Mouse (Mus musculus): ENCODE measurements around the gene Rspo1. TPM values are rescaled to one million over a fixed set of nuclear protein-coding genes. Genes with fewer than 3 reads are reported as not detected.
"Not testable (repeated sequence)": the region's sequence is repeated elsewhere in the genome, so short reads cannot be mapped to it uniquely, and the experiment has no call there.

Rspo1 gene
- total RNA-seq (2021) = 1 to 10 TPM; 3.1 to 3.6 TPM

DNA sequence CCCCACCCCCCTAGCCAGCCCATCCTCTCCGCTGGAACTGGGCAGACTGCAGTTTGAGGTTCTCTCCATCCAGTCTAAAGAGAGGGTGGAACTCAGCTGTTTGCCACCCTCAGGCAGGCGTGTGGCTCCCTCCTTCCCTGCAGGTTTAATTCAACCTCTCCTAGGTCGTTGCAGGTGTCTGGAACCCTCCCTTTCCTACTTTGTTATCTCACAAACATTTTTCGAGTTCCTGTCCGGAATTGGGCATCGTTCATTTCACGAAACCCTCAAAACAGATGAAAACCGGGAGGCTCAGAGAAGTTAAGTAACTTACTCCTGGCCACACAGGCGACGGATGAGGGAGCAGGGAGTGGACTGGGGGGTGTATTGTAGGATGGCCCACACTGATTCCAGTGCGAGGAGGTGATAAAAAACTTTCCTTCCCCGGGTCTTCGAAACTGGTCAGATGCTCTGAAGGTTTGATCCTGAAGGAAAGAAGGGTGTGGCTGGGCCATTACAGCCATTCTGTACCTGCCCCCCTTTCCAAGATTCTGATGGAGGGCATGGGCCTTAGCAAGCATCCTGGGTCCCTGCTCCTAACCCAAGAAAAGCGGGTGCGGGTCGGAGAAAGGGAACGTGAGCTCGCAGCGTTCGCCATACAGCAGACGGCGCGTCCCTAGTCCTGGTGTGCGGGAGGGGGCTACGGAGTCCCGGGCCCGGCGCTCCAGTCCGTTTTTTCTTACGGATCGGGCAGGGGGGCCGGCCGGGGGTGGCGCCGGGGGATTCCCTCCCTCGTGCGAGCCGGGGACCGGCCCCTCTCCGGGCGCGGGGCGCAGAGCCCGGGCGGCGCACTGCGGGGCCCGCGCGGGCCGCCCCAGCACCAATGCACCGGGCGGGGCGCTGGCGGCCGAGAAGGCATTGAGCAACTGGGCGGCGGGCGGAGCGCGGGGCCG is at the start of gene Rspo1:
Rspo1 (plus strand) TSS at position 760 of the 932 bp plus-strand sequence.
- no peak for DNase-seq (ENCODE audit: low spot score)
- intact Hi-C loops (cut with DNase I) = no loop called here

DNA sequence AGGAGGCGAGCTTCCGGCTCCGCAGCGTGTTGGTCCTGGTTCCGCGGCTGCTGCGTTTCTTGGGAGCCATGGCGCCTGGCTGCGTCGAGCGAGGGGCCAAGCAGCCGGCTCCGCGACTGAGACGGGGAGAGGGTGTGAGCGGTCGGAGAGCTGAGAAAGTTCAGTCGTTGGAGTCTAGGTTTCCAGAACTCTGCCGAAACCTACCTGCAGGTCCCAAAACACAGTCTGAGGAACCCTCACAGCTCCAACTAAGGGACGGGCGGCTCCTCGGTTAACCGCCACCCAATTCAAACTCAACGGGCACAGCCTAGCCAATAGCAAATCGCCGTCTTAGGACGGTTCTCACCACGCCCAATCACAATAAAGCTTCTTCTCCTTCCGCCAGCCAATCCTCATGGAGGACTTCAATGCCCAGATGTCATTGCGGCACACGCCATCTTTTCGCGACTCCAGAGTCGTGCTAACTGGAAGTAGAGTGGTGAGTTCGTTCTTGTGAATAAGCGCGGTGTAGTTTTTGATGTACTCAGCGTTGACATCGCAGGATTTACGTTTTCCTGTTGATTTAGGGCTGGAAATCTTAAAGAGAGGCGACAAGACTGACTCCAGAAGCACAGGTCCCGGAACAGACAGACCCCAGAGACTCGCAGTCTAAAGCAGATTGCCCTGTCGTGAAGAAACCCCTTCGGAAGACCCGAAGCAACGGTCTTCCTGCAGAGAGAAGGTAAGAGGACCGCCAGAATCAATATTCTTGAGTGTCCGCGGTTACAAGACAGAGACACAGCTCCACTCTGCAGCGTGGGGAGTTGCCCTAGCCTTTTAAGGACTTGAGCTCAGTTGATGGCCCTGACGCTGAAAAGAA is 49.4 kb upstream of the Rspo1 start, which contains the start of gene 9930104L06Rik:
9930104L06Rik (plus strand) TSS at position 436 of the 859 bp plus-strand sequence.
- intact Hi-C loops (cut with DNase I) = loop anchor here (5.0 kb wide), 1 partner anchor 75 kb away; the partner anchor contains the start of gene Maneal
- peak; percentile 89 for DNase-seq (ENCODE audit: low spot score)

DNA sequence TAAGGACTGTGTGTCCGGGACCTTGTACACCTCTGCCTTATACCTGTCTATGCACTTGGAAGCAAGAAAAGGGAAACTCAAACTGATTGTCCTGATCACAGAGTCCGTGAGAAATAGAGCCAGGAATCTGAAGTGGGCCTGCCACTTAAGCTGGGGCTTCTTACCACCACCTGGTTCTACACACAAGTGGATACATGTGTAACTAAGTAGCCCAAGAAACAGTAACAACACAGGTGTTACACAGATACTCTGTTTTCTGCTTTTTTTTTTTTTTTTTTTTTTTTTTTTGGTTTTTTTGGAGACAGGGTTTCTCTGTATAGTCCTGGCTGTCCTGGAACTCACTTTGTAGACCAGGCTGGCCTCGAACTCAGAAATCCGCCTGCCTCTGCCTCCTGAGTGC is 47.0 kb upstream of the Rspo1 start, which contains the start of gene Cdca8:
Cdca8 (minus strand) TSS at position 101 of the 400 bp plus-strand sequence.
- intact Hi-C loops (cut with DNase I) = loop anchor here (5.0 kb wide), 1 partner anchor 77 kb away; the partner anchor contains the start of gene Maneal

DNA sequence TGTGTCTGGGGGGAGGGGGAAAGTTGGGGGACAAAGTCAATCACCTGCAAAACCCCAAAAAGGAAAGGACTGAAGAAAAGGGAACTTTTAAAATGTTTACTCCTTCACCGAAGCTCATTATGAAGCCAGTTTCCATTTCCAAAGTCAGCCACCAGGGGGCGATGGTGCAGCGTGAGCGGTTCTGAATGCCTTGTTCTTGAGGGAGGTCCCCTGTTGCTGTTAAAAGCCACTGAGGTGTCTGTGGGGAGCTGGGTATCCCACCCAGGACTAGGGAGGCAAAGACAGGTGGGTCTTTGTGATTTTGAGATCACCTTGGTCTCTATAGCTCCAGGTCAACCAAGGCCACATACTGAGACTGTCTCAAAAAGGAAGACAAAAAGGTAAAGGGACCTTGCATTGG is 43.2 kb upstream of the Rspo1 start:
- no peak for DNase-seq (ENCODE audit: low spot score)
- intact Hi-C loops (cut with DNase I) = loop anchor here (1.0 kb wide), 2 partner anchors 116 to 156 kb away; no protein-coding TSS in a partner anchor

More for the DNA sequence above, 47.0 kb upstream of the Rspo1 start, which contains the start of gene Cdca8:
- not testable (repeated sequence) for DNase-seq (ENCODE audit: low spot score)

DNA sequence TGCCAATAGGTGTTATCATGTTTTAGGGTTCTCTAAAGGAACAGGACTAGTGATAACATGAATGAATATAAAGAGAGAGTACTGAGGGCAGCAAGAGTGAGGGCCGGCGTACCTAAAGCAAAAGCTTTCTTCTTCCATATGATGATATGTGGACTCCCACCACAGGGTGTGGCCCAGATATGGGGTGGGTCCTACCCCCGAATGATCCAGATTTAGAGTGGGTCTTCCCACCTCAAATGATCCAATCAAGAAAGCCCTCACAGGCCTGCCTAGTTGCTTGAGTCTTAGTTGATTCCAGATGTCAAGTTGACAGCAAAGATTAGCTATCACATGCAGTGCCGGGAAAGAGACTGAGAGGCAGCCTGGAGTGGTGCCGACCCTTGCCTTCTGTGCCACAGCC is 42.4 kb upstream of the Rspo1 start:
- intact Hi-C loops (cut with DNase I) = loop anchor here (1.0 kb wide), 2 partner anchors 116 to 156 kb away; no protein-coding TSS in a partner anchor
- no peak for DNase-seq (ENCODE audit: low spot score)

DNA sequence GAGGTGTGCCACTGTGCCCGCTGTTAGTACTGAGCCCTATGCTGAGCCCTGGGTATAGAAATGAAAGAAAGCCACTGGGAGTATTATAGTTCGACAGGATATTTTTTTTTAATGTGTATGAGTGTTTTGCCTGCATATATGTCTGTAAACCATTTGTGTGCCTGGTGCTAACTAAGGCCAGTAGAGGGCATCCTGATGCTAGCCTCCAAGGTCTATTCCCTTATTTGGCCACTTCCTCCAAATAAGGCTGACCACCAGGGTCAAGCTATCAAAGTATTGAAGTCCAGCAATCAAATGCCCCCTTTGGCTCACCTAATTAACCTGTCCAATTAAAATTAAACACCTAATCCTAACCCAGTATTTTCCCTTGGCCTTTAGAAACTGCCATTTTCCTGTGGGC is 41.3 kb upstream of the Rspo1 start:
- intact Hi-C loops (cut with DNase I) = no loop called here
- DNase-seq (ENCODE audit: low spot score) = no peak

DNA sequence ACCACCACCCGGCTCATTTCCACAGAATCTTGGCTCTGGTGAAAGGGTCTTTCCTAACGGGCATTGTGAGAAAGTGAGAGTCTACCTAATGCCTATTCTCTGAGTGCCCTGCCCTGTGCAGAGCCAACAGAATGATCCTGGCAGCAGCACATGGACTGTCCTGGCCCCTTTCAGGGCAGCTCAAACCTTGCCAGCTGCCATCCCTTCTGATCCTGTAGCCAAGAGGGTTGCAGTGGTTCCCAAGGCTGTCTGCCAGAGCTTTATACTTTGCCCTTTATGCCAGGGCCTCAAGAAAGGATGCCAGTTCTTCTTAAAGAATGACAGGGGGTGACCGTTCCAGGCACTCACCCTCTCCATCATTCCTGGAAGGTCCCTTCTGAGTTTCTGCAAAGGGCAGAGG is 36.7 kb upstream of the Rspo1 start:
- no peak for DNase-seq (ENCODE audit: low spot score)
- intact Hi-C loops (cut with DNase I) = no loop called here

DNA sequence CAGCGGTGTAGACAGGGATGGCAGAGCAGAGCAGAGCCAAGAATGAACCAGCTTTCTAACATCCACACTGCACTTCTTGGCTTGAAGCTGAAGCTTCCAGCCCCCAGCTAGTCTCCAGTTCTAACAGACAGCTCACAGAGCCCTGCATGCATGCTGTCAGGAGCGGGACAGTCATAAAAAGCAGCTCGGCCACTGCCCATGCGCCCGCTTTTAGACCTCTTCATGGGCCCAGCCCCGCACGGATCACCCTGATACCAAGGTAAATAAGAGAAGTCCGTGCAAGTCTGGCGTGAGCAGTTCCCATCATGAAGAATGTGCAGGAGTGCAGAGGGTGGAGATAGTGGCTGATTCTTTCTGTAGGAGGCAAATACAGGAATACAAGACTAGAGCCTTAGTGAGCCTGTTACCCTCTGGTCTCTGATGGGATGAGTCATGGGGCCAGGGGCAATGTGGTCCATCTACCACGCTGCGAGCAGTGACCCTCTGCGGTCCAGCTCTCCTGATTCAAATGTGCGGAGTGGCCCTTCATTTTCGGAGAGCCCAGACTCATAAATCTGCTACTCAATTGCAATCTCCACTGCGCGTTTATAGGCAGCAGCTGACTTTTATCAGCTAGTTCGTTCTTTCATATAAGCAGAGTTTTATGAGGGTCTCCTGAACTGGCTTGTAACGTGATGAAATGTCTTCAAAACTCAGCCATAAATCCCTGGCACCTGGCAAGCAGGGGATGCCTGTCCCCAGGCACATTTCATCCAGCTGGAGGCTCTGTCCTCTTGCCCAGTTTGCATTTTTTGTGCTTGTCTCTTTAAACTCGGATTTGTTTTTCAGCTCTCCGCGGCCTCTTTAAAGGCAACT is 35.8 kb upstream of the Rspo1 start:
- DNase-seq (ENCODE audit: low spot score) = no peak
- intact Hi-C loops (cut with DNase I) = no loop called here

DNA sequence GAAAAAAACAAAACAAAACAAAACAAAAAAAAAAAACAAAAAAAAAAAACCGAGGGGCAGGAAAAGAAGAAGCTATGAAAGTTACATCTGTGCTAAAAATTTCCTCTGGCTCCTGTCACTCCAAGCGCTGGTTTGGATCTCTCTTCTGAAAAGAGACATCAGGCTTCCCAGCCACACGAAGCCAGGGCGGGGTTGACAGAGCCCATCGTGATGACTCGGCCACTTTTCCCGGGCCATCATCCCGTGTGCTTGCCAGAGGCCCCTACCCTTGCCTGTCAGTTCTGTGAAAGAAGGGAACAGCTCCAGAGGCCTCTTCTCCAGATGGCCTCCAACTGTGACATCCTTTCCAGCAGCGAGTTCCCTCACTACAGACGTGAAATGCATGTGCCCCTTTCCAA is 35.2 kb upstream of the Rspo1 start:
- intact Hi-C loops (cut with DNase I) = no loop called here
- no peak for DNase-seq (ENCODE audit: low spot score)

DNA sequence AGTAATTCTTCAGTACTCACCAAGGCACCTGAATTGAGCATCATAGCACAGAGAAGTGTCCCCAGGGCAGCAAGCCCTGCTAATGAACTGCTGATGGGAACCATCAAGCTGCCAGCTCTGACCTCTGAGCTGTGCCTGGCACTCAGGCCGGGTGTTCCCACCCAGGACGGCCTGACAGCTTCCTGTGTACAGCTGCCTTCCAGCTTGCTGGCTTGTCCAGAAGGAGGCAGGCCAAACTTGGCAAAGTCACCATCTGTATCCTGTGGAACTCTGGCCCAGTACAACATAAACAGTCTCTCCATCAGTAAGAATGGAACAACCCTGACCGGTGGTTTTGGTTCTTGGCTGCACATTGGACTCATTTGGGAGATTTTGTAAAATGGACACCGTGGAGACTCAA is 32.7 kb upstream of the Rspo1 start:
- DNase-seq (ENCODE audit: low spot score) = no peak
- intact Hi-C loops (cut with DNase I) = no loop called here

DNA sequence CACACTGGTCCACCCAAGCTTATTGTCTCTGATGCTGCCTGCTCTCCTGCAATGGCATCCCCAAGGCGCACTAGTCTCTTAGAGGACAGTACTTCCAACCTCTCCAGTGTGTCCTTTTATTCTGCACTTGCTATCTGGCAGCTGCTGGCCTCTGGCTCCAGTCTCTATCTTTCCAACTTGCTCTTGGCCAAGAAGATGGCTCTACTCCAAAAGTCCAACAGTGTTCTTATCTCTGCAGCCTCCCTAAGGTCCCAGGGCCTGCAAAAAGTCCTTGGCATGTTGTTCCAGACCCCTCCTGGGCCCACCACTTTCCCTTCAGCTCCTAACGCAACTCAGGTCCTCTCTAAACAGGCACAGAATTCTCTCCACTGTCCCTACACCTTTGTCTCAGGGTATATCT is 28.9 kb upstream of the Rspo1 start:
- intact Hi-C loops (cut with DNase I) = no loop called here
- no peak for DNase-seq (ENCODE audit: low spot score)

DNA sequence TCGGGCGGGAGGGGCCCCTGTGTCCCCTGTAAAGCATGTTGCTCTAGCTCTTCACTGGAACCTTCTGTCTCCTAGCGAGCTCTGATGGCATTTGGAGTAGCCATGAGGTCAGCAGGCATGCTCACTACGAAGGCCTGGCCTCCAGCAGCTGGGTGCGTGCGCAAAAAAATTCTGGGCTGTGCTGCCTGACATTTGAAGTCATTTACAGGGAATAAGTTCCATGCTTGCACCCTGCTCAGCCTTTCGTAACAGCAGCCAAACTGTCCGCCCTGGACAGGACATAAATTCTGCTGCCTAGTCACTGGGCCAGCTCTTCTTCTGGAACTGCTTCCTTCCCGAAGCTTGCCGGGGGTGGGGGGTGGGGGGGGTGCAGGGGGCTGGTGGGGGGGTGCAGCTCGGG is 27.2 kb upstream of the Rspo1 start:
- peak; percentile 26 for DNase-seq (ENCODE audit: low spot score)
- intact Hi-C loops (cut with DNase I) = no loop called here

DNA sequence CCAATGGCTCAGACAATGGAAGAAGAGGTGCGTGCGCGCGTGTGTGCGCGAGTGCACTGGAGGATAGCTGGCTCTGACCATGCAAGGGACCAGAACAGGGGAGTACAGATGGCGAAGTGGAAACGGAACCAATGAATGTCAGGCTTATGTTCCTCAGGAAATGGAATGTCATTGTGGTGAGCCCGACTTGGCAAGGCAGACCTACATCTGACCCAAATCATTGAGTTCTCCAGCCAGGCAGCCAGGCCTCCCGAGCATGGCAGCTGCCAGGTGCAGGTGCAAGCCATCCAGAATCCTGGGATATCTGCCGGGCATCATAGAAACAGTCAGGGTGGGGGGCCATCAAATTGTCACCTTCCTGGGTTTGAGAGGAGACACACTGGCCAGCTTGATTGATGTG is 25.3 kb upstream of the Rspo1 start:
- intact Hi-C loops (cut with DNase I) = no loop called here
- no peak for DNase-seq (ENCODE audit: low spot score)

DNA sequence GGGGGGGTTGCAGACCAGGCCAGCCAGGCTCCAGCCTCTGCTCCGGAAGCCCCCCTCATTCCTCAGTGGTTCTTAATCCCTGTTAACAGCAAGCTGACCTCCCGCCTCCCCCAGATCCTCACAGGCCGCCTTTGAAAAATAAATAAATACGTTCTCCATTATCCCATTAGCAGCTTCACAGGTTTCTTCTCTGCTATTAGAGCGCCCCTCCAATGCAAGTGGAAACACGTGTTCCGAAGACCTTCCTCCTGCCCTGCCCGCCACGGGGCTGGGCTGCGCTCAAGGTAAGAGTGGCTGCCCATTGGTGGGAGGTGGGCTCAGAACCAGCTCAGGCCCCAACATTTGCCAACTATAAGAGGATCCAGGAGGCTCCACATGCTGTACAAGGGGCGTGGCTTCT is 23.7 kb upstream of the Rspo1 start:
- intact Hi-C loops (cut with DNase I) = no loop called here
- DNase-seq (ENCODE audit: low spot score) = no peak

DNA sequence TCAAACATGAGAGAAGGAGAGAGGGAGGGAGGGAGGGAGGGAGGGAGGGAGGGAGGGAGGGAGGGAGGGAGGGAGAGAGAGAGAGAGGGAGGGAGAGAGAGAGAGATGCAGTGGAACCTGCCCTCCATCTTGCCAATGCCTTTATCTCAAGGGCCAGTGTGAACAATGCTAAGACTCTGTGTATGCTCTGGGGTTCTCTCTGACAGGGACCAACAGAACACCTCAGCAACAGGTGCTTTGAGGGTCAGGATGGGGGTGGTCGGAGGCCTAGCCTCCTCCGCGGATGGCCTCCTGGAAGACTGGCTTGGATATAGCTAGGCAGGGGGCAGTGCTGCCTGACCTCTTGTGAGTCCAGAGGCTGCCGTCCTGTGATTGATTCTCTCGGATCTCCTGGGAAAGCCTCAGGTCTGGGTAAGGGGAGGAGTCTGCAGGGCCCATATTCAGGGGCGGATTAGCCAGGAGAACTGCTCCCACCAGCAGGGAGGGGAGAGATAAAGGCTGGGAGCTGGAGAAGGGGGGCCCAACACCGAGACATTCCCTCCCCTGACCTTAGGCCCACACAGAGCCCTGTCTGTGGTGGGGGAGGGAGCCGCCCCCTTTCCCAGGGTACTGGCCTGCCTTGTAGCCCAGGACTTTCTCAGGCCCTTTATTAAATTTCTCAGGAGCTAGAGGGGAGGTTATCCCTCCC is 21.2 kb upstream of the Rspo1 start:
- DNase-seq (ENCODE audit: low spot score) = no peak
- intact Hi-C loops (cut with DNase I) = no loop called here

DNA sequence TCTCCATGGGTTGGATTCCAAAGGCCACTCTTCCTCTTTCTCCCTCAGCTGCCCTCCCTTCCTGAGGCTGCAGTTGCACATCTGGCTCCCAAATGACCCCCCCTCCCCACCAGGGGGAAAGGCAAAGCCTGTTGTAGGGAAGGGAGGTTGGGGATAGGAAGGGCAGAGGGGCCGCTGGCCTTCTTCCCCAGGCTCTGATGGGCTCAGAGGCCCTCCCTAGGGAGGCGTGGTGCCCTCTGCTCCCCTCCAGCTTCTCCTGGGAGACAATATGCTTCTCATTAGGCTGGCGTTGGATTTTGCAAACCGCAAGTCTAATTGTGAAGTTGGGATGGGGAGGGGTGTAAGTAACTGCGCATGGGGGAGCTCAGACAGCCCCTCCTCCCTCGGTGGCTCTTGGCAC is 17.5 kb upstream of the Rspo1 start:
- intact Hi-C loops (cut with DNase I) = no loop called here
- DNase-seq (ENCODE audit: low spot score) = no peak

DNA sequence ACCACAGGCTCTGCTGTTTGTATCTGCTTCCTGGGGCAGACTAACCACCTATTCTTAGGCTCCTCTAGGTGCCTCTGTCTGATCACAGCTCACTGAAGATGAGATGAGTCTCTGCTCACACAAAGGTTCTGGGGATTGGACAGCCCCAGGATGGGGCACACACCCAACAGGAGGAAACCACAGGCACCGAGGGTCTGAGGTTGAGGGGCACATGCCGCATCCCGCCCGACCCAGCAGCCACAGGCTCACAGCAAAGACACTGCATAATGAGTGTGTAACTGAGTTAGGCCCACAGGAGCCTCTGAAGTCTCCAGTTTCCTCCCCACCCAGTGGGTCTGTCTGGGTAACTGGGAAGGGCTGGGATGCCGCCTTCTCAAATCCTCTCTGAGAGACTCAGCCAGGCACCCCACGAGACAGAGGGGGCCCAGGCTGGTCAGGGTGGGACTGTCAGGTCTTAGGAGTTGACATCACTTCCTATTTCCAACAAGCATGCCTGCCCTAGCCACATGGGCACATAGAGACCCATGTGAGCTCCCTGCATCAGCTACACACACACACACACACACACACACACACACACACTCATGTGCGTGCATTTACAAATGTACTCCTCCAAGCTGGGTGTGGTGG is 16.9 kb upstream of the Rspo1 start:
- intact Hi-C loops (cut with DNase I) = no loop called here
- DNase-seq (ENCODE audit: low spot score) = no peak

DNA sequence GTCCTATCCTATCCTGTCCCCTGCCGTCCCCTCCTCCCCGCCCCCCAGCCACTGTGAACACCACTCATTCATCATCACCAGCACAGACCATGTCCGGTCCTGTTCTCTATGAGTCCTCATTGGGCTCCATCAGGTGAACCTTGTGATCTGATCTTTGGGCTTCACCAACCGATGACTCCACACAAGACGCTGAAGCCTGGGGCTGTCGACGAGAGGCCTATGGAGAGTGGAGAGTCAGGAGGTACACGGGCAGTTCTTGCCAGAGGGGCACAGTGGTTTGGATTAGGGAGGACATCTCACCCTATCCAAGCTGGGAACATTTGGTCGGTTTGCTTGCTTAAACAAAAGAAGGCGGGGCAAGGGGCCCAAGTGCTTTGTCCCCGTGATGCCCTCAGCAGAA is 16.0 kb upstream of the Rspo1 start:
- DNase-seq (ENCODE audit: low spot score) = no peak
- intact Hi-C loops (cut with DNase I) = no loop called here

DNA sequence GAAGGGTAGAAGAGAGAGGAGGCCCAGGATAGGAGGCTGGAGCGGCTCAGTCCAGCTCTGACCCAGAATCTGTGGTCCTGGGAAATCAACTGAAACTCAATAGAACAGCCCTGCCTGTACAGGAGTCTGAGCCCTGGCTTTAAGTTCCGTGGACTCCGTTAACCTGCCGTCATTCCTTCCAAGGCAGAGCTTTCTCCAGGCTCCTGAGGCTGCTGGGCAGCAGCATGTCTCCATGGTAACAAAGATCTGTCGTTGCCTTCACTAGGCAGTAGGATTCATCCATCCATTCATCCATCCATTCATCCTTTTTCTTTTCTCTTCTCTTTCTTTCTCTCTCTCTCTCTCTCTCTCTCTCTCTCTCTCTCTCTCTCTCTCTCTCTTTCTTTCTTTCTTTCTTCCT is 15.6 kb upstream of the Rspo1 start:
- DNase-seq (ENCODE audit: low spot score) = no peak
- intact Hi-C loops (cut with DNase I) = no loop called here
